Mouse (Mus musculus) spleen, adult 12 weeks (tissue): ENCODE results near the gene Vsig2.
A peak's percentile ranks its signal among the peaks of the same experiment; 100 is the strongest.

Experiments
- DNase-seq: peaks from one replicate; pipeline ENCODE4 v3.0.0; 2022; ENCODE audit warnings: low spot score

The Vsig2 gene

DNA sequence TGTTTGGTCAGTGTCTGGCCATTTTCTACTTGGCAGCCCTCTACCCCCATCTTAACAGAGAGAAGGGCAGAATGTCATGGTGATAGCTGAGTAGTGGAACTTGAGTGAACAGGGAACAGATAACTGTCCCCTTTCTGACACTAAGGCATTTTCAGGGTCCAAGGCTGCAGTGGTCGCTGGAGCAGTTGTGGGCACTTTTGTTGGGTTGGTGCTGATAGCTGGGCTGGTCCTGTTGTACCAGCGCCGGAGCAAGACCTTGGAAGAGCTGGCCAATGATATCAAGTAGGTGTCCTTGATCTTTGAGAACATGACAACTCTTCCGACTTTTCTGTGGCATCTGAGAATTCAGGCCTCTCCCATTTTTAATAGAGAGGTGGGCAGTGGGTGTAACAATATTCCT is 2.2 kb upstream of the Vsig2 start:
- DNase-seq, result no peak

DNA sequence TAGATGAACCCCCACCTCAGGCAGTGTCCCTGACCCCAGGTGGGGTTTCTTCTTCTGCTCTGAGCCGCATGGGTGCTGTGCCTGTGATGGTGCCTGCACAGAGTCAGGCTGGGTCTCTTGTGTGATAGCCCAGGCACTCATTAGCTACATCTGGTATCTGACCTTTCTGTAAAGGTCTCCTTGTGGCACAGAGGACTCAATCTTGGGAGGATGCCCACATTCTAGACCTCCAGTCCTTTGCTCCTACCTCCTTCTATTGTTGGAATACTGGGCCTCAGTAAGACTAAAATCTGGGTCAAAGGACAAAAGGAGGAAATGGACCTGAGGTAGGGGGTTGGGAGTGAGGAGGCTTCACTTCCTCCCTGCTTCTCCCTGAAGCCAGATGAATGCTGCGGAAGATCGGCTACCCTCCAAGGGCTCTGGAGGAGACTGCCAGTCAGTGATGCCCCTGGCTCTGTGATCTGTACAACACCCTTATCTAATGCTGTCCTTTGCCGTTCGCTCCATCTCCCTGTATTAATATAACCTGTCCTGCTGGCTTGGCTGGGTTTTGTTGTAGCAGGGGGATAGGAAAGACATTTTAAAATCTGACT is 1.3 kb upstream of the Vsig2 start:
- no peak for DNase-seq

DNA sequence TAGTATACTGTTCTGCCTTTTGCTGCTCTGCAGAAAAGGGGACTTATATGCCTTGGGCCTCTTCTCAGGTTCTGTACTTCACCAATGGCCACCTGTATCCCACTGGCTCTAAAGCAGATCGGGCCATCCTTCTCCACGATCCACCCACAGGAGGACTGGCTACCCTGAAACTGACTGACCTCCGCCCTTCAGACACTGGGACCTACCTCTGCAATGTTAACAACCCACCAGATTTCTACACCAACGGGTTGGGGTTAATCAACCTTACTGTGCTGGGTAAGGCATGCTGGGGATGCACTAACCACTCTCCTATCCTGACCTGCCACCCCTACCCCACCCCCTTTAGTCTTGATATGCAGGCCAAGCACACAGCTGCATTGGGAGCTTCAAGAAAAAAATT is 1.2 kb downstream of the Vsig2 start:
- no peak for DNase-seq

DNA sequence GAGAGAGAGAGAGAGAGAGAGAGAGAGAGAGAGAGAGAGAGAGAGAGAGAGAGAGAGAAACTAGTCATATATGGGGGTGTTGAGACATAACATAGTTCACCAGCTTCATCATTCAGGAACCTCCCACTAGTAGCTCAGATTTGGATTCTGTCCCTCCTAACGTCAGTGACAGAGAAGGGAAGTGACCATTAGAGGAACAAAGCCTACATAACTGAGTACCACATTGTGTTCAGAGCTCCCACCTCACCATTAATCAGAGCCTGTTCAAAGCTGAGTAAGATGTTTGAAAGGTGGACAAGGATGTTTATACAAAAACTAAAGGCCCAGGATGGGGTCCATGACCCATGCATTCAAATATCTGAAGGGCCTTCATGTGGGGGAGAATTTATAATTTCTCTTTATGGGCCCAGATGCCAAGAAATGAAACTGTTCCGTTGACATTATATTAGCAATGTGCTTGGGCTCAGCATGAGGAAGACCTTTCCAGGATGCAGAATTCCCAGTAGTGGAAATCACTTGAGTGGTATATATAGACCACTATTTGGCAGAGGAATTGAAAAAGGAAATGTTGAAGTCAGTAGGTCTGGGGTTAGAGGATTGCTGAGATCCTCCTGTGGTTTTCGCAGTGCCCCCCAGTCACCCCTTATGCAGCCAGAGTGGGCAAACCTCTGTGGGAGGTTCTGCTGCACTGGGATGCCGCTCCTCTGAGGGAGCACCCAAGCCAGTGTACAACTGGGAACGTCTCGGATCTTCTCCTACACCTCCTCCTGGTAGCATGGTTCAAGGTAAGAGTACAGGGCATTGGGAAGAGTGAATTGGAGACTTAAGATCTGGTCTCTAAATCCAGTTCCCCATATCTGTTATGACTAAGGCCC is 1.9 kb downstream of the Vsig2 start:
- no peak for DNase-seq

DNA sequence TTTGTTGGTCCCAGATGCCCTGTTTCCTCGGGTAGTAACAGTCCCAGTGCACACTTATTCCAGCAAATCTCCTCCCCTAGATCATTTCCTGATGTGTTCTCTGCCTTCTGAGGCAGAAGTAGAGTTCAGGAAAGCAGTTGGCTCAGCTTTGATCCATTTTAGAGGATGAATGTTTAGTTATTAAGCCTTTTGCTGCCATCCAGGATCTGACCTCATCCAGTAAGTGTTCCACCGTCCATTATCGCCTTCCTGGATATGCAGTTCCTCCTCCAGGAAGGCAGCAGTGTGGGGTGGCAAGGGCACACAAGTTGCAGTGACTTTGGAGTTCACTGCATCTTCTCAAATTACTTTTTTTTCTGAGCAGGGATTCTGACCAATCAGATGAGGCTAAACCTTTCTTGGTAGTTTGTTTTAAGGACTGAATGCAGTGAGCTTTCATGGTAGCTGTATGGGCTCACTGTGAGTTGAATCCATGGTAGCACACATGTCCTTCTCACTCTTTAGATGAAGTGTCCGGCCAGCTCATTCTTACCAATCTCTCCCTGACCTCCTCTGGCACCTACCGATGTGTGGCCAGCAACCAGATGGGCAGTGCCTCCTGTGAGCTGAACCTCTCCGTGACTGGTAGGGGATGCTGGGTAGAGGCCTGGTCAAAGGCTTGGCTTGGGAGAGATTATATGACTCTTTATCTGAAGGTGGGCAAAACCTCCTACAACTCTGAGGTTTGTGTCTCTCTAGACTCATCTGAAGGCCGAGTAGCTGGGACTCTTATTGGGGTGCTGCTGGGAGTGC is 3.0 kb downstream of the Vsig2 start:
- DNase-seq, result no peak

DNA sequence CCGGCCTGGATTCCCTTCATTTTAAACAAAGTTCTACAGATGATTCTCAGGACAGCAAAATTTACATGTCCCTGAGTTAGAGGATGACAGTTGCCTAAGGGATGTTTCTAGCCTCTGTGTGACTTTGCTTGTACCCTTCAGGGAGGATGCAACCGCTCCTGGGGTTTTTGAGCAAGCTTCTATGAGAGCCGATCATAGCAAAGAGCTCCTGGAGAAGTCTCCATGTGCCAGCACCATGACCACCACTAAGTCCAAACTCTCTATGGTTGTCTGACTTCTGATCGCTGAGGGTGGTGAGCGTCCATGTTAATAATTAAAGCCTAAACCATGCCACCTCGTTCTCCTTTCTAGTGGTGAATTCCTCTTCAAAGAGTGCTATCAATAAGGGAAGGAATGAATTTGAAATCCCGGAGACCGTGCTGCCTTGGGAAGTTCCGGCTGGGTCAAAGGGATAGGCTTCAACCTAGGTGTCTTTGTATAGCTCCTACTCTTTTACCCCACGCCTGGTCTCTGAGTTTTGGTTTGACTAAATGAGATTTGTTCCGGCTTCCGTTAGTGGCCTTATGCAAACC is 4.9 kb downstream of the Vsig2 start:
- DNase-seq, result no peak

DNA sequence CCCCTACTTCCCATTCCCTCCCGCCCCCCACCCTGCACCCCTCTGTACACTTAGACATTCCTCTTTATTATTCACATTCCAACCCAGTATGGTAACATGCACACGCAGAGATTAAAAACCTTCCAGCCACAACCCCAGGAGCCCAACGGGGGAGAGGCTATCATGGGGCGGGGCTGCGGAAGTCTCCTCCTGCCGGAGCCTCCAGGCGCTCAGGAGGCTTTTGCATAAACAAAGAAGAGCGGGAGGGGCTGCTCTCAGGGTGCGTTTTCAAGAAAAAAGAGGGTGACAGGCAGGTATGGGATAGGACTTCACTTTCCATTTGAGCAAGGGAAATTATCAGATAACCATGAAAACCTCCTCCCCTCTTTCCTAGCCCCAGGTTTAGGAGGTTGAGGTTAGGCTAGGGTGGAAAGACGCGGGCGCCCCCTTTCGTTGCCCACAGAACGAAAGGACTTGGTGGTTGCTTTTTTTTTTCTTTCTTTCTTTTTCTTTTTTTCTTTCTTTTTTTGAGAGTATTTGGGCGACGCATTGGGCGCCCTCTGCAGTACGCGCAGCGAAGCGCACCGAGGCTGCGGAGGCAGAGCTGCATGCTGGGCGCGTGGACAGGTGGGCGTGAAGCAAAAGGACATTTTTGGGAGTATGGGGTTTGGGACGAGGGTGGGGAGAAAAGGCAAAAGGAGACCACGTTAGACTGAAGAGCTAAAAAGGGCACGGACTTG is 5.6 kb downstream of the Vsig2 start:
- no peak for DNase-seq

DNA sequence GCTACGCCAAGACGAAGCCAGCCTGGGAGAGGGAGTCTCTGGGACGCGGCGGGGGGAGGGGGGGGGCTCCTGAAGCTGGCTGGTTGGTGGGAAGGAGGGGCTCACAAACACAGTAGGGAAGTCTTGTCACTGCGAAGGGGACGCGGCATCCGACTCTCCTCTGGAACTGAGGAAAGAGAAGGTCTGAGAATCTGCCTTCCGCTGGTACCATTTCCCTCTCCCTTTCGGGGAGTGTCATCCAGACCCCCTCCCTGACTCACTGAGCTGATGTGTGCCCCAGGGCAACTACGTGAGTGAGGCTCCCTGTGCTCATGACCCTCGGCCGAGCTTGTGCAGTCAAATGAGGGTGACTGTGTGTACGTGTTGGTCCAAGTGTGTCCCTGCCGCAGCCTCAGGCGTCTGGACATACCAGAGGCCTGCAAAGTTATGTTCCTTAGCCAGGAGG is 6.1 kb downstream of the Vsig2 start:
- DNase-seq, result no peak

DNA sequence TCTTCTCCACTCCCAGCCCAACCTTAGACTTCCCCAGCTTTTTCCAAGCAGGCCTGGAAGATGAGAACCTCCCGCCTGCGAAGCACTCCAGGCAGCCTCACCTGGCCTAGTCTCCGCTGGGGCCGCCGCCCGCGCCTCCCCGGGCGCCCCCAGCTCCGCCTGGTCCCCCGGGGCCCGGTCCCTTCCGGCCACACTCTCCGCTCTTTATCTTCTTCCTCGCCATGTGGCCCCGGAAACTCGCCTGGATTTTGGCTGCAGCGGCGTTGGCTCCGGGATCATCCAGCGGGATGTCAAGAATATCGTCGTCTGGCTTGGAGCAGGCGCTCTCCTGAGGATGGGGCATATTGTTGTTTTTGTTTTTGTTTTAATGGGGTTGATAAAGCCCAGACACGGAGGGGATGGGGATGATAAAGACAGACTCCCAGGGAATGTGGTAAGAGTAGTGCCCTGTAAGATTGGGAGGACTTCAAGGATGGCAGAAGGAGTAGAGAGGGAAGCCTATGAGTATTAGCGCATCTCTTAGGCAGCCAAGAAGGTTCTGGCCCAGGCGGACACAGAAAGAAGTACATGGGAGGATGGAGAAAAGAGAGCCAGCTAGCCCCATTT is 6.9 kb downstream of the Vsig2 start:
- DNase-seq, result no peak

DNA sequence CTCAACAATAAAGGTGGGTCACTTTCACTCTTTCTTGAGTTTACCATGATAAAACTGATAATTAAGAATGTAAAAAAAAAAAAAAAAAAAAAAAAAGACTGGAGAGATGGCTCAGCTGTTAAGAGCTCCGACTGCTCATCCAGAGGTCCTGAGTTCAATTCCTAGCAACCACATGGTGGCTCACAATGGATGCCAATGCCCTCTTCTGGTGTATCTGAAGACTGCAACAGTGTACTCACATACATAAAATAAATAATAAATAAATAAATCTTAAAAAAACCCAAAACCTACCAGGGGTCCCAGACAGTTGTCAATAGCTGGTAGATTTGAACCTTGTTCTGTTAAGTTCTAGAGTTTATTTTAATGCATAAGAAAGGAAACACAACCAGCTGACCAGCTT is 7.8 kb downstream of the Vsig2 start:
- DNase-seq, result no peak

DNA sequence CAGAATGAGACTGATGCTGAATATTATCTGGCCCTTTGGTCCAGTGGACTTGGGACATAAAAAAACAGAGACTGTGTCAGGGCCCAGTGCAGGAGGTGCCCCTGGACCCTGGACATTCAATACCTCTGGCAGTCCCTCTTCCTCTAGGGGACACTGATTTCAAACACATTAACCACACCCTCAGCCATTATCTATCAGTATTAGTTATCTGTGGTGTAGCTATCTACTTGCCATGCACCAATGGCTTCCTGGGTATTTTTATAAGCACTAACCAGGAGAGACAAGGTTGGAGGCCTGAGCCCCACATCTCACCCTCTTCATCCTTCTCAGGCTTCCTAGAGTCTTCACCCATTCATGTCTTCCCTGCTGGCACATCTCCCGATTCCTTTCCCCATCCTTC is 11.4 kb downstream of the Vsig2 start:
- no peak for DNase-seq

DNA sequence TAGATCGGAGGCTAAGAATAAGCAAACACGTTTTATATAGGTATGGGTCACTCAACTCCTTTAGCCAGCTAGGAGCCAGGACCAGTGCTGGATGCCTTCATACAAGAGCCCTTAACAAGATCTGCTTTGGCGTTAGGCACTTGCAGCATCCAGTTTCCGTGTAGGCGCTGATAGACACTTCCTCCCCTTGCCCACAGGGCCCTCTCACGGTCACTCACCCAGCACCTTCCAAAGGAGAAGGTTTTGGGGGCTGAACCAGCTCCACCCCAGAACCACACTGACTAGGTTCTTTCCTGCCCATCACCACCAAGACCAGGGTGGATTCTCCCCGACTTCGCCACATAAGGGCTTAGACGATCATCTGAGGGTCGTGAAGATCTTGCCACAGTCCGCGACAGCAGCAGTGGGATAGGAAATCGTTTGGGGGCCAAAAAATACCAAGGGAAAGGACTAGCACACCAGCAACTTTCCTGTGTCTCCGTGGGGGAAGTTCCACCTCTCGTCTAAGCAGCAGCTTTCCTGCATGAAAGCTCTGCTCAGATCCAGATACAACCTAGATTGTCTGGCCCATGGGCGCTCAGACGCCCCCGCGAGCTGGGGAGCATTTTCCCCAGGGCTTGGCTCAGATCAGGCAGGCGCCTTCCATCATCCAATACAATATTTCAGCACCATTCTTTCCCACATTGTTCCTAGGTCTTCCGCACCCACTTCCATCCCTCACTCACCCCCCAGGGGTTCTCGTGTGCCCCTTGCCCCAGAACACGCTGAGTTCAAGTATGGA is 12.9 kb downstream of the Vsig2 start:
- DNase-seq, result no peak

DNA sequence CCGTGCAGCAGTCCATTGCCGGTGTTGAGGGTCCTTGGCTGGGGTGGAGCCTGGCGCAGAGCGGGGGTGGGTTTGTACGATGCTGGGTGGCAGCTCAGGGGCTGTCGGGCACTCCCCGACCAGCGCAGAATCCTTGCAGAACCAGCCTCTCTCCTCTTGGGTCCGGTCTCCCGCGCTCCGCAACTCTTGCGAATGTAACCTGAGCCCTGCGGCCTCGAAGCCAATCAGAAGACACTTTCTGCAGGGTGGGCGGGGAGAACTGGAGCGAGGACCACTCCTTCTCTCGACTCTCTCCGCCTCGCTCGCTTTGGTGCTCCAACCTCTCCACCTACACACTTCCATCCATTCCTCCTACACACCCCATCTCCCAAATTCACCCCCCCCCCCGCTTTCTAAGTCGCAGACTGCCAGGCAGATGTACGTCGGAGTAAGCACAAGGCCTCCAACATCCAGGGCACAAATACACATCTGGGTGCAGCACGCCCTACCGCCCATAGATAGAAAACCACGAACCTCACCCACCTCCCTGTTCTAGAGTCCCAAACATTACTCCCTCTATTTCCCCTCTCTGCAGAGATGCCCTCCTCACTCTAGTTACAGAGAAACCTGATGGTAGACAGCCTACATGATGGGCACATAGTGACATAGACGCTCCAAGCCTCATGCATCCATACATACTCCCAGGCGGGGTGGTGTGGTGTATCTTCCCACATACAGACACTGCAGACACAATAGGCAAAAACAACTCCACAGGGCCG is 13.7 kb downstream of the Vsig2 start, which contains the start of gene Nrgn:
TSS of gene Nrgn (minus strand) at position 369 of the 758 bp plus-strand sequence.
- peak; percentile 27 for DNase-seq

DNA sequence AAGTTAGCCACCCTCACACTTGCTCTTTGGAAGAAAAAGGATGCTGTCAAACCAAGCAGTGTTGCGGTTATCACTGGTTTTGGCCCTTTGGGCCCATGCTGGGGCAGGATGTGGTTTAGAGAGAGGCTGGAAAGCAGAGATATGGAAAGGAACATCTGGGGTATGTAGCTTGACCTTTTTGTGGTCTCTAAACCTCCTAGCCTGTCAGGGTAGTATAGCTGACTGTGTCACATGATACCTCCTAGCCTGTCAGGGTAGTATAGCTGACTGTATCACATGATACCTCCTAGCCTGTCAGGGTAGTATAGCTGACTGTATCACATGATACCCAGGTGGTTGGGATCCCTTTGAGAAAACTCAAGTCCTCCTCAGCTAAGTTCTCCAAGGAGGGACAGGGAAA is 15.2 kb downstream of the Vsig2 start:
- DNase-seq, result no peak

DNA sequence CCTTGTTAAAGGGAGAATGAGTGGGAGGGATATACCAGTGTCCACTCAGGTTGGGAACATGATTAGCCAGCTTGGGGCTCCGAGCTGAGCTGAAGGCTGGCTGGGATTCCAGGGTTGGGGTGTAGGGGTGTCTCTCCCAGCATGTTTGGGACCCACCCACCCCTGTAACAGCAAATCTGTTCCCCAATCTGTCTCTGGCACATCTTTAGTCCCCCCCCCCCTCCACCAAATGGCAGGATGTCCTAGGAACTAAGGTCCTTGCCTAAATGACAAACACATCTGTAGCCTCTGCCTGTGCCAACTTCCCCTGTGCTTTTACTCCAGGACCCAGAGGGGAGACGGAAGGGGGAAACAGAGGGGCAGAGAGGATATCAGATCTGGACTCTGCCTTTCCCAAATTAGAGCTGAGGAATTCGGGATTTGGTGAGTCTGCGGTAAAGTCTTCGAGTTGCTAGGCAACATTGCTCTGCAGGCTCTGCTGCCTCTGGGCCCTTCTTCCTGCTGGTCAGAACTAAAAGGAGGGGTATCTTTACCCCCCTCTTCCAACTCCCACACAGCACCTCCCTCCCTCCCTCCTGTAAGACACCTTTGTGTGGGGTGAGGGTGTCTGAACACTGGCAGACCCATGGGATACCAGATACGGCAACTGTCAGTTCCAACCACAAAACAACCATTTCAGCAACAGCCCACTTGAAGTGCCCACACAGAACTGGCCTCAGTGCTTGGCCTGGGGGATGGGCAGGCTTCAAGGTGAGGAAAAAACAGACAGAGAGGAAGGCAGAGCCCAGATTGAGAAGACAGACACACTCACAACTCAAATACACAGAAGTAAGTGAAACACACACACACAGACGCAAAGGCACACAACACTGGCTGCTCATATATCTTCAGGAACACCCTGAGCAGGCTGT is 16.0 kb downstream of the Vsig2 start, which contains the start of gene Siae:
TSS of gene Siae (plus strand) at position 861 of the 911 bp plus-strand sequence.
- DNase-seq, result no peak

DNA sequence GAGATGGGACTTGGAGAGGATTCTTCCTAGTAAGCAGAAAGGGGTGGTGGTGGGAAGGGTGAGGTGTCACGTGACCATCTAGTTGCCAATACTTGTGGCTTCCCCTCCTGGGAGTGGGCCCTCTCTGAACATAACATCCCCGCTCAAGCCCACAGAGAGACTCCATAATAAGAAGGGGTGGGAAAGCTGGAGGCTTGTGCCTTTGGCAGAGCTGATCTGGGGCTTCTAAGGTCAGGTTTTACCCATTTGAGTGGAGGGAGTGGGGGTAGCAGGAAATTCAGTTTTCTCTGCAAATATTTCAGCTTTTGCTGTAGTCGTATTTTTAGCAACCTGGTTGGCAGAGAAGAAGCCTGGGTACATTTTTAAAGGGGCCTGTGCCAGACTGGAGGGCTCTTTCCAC is 17.3 kb downstream of the Vsig2 start:
- DNase-seq, result no peak

DNA sequence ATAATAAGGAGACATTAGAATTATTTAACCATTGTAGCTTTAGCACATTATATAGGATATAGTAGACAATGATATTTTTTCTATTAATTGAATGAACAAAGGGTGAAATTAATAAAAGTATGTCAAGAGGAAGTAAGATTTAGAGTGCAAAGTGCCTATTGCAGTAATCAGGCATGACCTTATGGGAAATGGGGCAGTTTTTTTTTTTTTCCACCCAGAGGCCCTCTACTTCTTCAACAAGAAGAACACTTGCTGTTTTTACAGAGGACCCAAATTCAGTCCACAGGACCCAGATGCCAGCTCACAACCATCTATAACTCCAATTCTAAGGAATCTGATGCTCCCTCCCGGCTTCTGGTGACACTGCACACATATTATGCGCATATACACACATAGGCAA is 21.6 kb downstream of the Vsig2 start:
- no peak for DNase-seq

DNA sequence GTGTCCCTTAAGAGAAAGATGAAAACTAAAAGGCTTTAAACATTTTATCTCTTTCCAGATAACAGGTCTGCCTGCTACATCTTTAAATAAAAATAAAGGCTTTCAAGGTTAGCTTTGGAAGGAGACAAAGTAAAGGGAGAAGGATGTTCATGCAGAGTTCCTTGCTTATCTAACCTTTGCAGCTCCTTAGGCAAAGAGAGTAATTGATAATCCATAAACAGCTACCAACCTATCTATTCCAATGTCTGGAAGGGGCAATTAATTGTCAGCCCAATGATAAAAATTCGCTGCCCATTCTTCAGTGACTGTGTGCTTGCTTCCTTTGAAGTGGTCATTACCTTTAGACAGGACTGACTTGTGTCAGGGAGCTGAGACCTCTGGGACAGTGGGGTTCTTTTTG is 24.8 kb downstream of the Vsig2 start:
- no peak for DNase-seq

DNA sequence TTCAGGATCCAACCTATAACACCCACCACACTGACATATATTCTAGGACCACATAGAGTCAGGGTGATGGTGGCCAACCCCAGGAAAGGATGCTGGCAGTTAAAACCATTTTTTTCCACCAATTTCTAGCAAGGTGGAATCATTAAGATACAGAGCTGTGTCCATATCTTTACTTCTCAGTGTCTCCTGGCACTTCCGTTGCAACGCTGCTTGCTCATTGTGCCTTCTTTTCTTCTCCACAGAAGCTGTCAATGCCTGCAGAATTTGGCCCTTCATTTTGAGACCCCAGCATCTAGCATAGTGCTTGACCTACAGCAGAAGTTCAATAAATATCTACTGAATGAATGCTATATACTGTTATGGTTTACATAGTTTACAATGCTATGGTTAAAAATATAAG is 28.0 kb downstream of the Vsig2 start:
- DNase-seq, result no peak
